Mouse (Mus musculus) embryo, embryonic 10 days (tissue): ENCODE measurements around the gene Tmem158.

Source experiments
- DNase-seq: peaks from one replicate; pipeline ENCODE4 v3.0.0-alpha.2; 2015; ENCODE audit warnings: low spot score

Tmem158 gene

GRCm38 (mm10) chr9:123260611-123261021, at the start of gene Tmem158:
TSS of gene Tmem158 (minus strand) at chr9:123260764.
- peak; percentile 88 for DNase-seq

- no peak for DNase-seq
These were observed 49.3 kb upstream of the Tmem158 start for GRCm38 (mm10) chr9:123309685-123310365.

GRCm38 (mm10) chr9:123309073-123309472, 48.5 kb upstream of the Tmem158 start:
- no peak for DNase-seq

- DNase-seq: no peak
These were observed 44.4 kb upstream of the Tmem158 start for GRCm38 (mm10) chr9:123304917-123305316.

- DNase-seq: no peak
These were observed 43.4 kb upstream of the Tmem158 start for GRCm38 (mm10) chr9:123303952-123304351.

GRCm38 (mm10) chr9:123302759-123303313, 42.3 kb upstream of the Tmem158 start:
- no peak for DNase-seq

GRCm38 (mm10) chr9:123297862-123298261, 37.3 kb upstream of the Tmem158 start:
- DNase-seq: no peak

GRCm38 (mm10) chr9:123296229-123296628, 35.7 kb upstream of the Tmem158 start:
- no peak for DNase-seq

GRCm38 (mm10) chr9:123294581-123294980, 34.0 kb upstream of the Tmem158 start:
- DNase-seq: no peak

- no peak for DNase-seq
These were observed 27.8 kb upstream of the Tmem158 start for GRCm38 (mm10) chr9:123288378-123288777.

- peak; percentile 23 for DNase-seq
These were observed 25.1 kb upstream of the Tmem158 start for GRCm38 (mm10) chr9:123285623-123286022.

- DNase-seq: no peak
These were observed 20.2 kb upstream of the Tmem158 start for GRCm38 (mm10) chr9:123280775-123281174.

GRCm38 (mm10) chr9:123278003-123278402, 17.4 kb upstream of the Tmem158 start:
- DNase-seq: no peak

GRCm38 (mm10) chr9:123275373-123275772, 14.8 kb upstream of the Tmem158 start:
- no peak for DNase-seq

GRCm38 (mm10) chr9:123274674-123275073, 14.1 kb upstream of the Tmem158 start:
- no peak for DNase-seq

- DNase-seq: no peak
These were observed 13.3 kb upstream of the Tmem158 start for GRCm38 (mm10) chr9:123273876-123274275.

- DNase-seq: no peak
These were observed 11.0 kb upstream of the Tmem158 start for GRCm38 (mm10) chr9:123271552-123271951.

- DNase-seq: no peak
These were observed 9.5 kb upstream of the Tmem158 start for GRCm38 (mm10) chr9:123269906-123270558.

- peak; percentile 96 for DNase-seq
These were observed 511 bp downstream of the Tmem158 start for GRCm38 (mm10) chr9:123259896-123260610.

- no peak for DNase-seq
These were observed 1.1 kb downstream of the Tmem158 start for GRCm38 (mm10) chr9:123259461-123259895.

- no peak for DNase-seq
These were observed 1.8 kb downstream of the Tmem158 start for GRCm38 (mm10) chr9:123258796-123259195.

GRCm38 (mm10) chr9:123255736-123256135, 4.8 kb downstream of the Tmem158 start:
- DNase-seq: no peak

GRCm38 (mm10) chr9:123247992-123248391, 12.6 kb downstream of the Tmem158 start:
- no peak for DNase-seq
